Mouse (Mus musculus): ENCODE data around the gene Gm28305. TPM values are rescaled to one million over a fixed set of nuclear protein-coding genes. Genes with fewer than 3 reads are reported as not detected.

Gene Gm28305
- total RNA-seq (2021): not detected
- long read RNA-seq, experiment 1, partial matches to known transcripts: 0 of 2 reads
- long read RNA-seq, experiment 1, other reads (novel, unspliced or antisense): 2 of 2 reads
- long read RNA-seq, experiment 2, partial matches to known transcripts: 0 of 1 reads
- long read RNA-seq, experiment 2, other reads (novel, unspliced or antisense): 1 of 1 reads

- no peak for DNase-seq
Observed at GRCm38 (mm10) chr9:104040362-104040761, at the start of gene Gm28305. TSS of gene Gm28305 (plus strand) at chr9:104040662.

GRCm38 (mm10) chr9:103996496-103996895 is 44.0 kb upstream of the Gm28305 start:
- peak; percentile 21 to 53 for DNase-seq

- no peak for DNase-seq
Observed at GRCm38 (mm10) chr9:104000601-104001000, 39.9 kb upstream of the Gm28305 start.

- DNase-seq: peak; percentile 100
Observed at GRCm38 (mm10) chr9:104001921-104002859, 38.3 kb upstream of the Gm28305 start, which contains the start of gene Nphp3. TSS of gene Nphp3 (plus strand) at chr9:104002544.

GRCm38 (mm10) chr9:104002913-104003330 is 37.5 kb upstream of the Gm28305 start:
- peak; percentile 75 to 85 for DNase-seq

- no peak for DNase-seq
Observed at GRCm38 (mm10) chr9:104014526-104014925, 25.9 kb upstream of the Gm28305 start.

- DNase-seq: no peak
Observed at GRCm38 (mm10) chr9:104021026-104021425, 19.4 kb upstream of the Gm28305 start.

GRCm38 (mm10) chr9:104027186-104027585 is 13.3 kb upstream of the Gm28305 start:
- DNase-seq: no peak

GRCm38 (mm10) chr9:104029861-104030260 is 10.6 kb upstream of the Gm28305 start:
- DNase-seq: no peak

- no peak for DNase-seq
Observed at GRCm38 (mm10) chr9:104034231-104034630, 6.2 kb upstream of the Gm28305 start.

- no peak for DNase-seq
Observed at GRCm38 (mm10) chr9:104034718-104035117, 5.7 kb upstream of the Gm28305 start.

GRCm38 (mm10) chr9:104035261-104036015 is 5.0 kb upstream of the Gm28305 start:
- peak; percentile 83 to 86 for DNase-seq

- DNase-seq: no peak
Observed at GRCm38 (mm10) chr9:104038266-104038665, 2.2 kb upstream of the Gm28305 start.

- no peak for DNase-seq
Observed at GRCm38 (mm10) chr9:104039031-104039695, 1.3 kb upstream of the Gm28305 start.

GRCm38 (mm10) chr9:104039742-104040141 is 720 bp upstream of the Gm28305 start:
- no peak for DNase-seq

GRCm38 (mm10) chr9:104043676-104044075 is 3.2 kb downstream of the Gm28305 start:
- no peak for DNase-seq

GRCm38 (mm10) chr9:104051028-104051427 is 10.6 kb downstream of the Gm28305 start:
- no peak for DNase-seq

GRCm38 (mm10) chr9:104062430-104063243 is 22.2 kb downstream of the Gm28305 start, which contains the start of gene Uba5:
TSS of gene Uba5 (minus strand) at chr9:104063134.
- DNase-seq: peak; percentile 79 to 86

GRCm38 (mm10) chr9:104063244-104063961 is 22.9 kb downstream of the Gm28305 start, which contains the start of gene Acad11:
TSS of gene Acad11 (plus strand) at chr9:104063377.
- DNase-seq: peak; percentile 80 to 83

- no peak for DNase-seq
Observed at GRCm38 (mm10) chr9:104064571-104064970, 24.1 kb downstream of the Gm28305 start.

Data from adrenal gland, postnatal 36 days (tissue).